Mouse (Mus musculus): ENCODE data around the gene Gpr157. TPM values are rescaled to one million over a fixed set of nuclear protein-coding genes. Genes with fewer than 3 reads are reported as not detected.

The Gpr157 gene
- polyA plus RNA-seq, 1 experiment from 2014 or later: 0.29 TPM

GRCm38 (mm10) chr4:150078646-150079045 is 8.5 kb upstream of the Gpr157 start:
- no peaks in the 10 kb centered on the region for H3K27me3 ChIP-seq (ENCODE audit: control insufficient read depth, insufficient read depth, low read length)
- H3K4me1 ChIP-seq (ENCODE audit: control insufficient read depth, insufficient read depth, low read length): no peaks in the 10 kb centered on the region
- no peak overlapping the region for H3K27ac ChIP-seq (replicated peaks; ENCODE audit: low read depth, low read length)
- whole genome bisulfite sequencing: 83% methylated on average over 2 of the region's 2 CpGs
- ATAC-seq (ENCODE audit: insufficient number of reproducible peaks, low FRiP score, low TSS enrichment, low read depth): no peak
- no peak overlapping the region for H3K4me2 ChIP-seq (ENCODE audit: low read depth, severe bottlenecking)
- H3K9me3 ChIP-seq (ENCODE audit: control insufficient read depth, low read length): no peaks in the 10 kb centered on the region
- no peaks in the 10 kb centered on the region for H3K36me3 ChIP-seq (ENCODE audit: control insufficient read depth, insufficient read depth, low read length)
- no peak overlapping the region for H3K9ac ChIP-seq (ENCODE audit: low read length)
- no peak for DNase-seq (ENCODE audit: low spot score)
- no peak overlapping the region for H3K4me3 ChIP-seq (ENCODE audit: low read depth, low read length)

GRCm38 (mm10) chr4:150079244-150079643 is 7.9 kb upstream of the Gpr157 start:
- H3K27ac ChIP-seq (replicated peaks; ENCODE audit: low read depth, low read length): no peak overlapping the region
- H3K27me3 ChIP-seq (ENCODE audit: control insufficient read depth, insufficient read depth, low read length): no peaks in the 10 kb centered on the region
- no peaks in the 10 kb centered on the region for H3K9me3 ChIP-seq (ENCODE audit: control insufficient read depth, low read length)
- H3K4me3 ChIP-seq (ENCODE audit: low read depth, low read length): no peak overlapping the region
- DNase-seq (ENCODE audit: low spot score) (no peak), ATAC-seq (ENCODE audit: insufficient number of reproducible peaks, low FRiP score, low TSS enrichment, low read depth) (no peak)
- H3K36me3 ChIP-seq (ENCODE audit: control insufficient read depth, insufficient read depth, low read length): no peaks in the 10 kb centered on the region
- WGBS: 74% methylated on average over 7 of the region's 7 CpGs
- H3K4me2 ChIP-seq (ENCODE audit: low read depth, severe bottlenecking): no peak overlapping the region
- no peaks in the 10 kb centered on the region for H3K4me1 ChIP-seq (ENCODE audit: control insufficient read depth, insufficient read depth, low read length)
- no peak overlapping the region for H3K9ac ChIP-seq (ENCODE audit: low read length)

GRCm38 (mm10) chr4:150080330-150080967 is 6.7 kb upstream of the Gpr157 start:
- DNase-seq (ENCODE audit: low spot score) (no peak), ATAC-seq (ENCODE audit: insufficient number of reproducible peaks, low FRiP score, low TSS enrichment, low read depth) (no peak)
- 89% methylated on average over 11 of the region's 11 CpGs for whole genome bisulfite sequencing
- H3K4me1 ChIP-seq (ENCODE audit: control insufficient read depth, insufficient read depth, low read length): no peaks in the 10 kb centered on the region
- no peak overlapping the region for H3K9ac ChIP-seq (ENCODE audit: low read length)
- H3K9me3 ChIP-seq (ENCODE audit: control insufficient read depth, low read length): no peaks in the 10 kb centered on the region
- H3K4me3 ChIP-seq (ENCODE audit: low read depth, low read length): no peak overlapping the region
- no peak overlapping the region for H3K27ac ChIP-seq (replicated peaks; ENCODE audit: low read depth, low read length)
- H3K27me3 ChIP-seq (ENCODE audit: control insufficient read depth, insufficient read depth, low read length): no peaks in the 10 kb centered on the region
- no peaks in the 10 kb centered on the region for H3K36me3 ChIP-seq (ENCODE audit: control insufficient read depth, insufficient read depth, low read length)
- no peak overlapping the region for H3K4me2 ChIP-seq (ENCODE audit: low read depth, severe bottlenecking)

GRCm38 (mm10) chr4:150085366-150085765 is 1.8 kb upstream of the Gpr157 start:
- Histone ChIP-seq H3K9ac (ENCODE audit: low read length) (no peak overlapping the region), H3K9me3 (ENCODE audit: control insufficient read depth, low read length) (no peaks in the 10 kb centered on the region), H3K4me3 (ENCODE audit: low read depth, low read length) (no peak overlapping the region), H3K4me2 (ENCODE audit: low read depth, severe bottlenecking) (no peak overlapping the region), H3K4me1 (ENCODE audit: control insufficient read depth, insufficient read depth, low read length) (peaks cover 6% of the 10 kb centered on the region; the same call in 1 of the 2 replicates), H3K27me3 (ENCODE audit: control insufficient read depth, insufficient read depth, low read length) (peaks cover 6% of the 10 kb centered on the region), H3K27ac (replicated peaks; ENCODE audit: low read depth, low read length) (no peak overlapping the region), H3K36me3 (ENCODE audit: control insufficient read depth, insufficient read depth, low read length) (no peaks in the 10 kb centered on the region)
- no peak for ATAC-seq (ENCODE audit: insufficient number of reproducible peaks, low FRiP score, low TSS enrichment, low read depth)
- WGBS: 79% methylated on average over 4 of the region's 4 CpGs
- no peak for DNase-seq (ENCODE audit: low spot score)

- DNase-seq (ENCODE audit: low spot score) (no peak), ATAC-seq (ENCODE audit: insufficient number of reproducible peaks, low FRiP score, low TSS enrichment, low read depth) (no peak)
- Histone ChIP-seq H3K4me3 (ENCODE audit: low read depth, low read length) (peak overlapping the region; percentile 57), H3K27me3 (ENCODE audit: control insufficient read depth, insufficient read depth, low read length) (peaks cover 6% of the 10 kb centered on the region), H3K36me3 (ENCODE audit: control insufficient read depth, insufficient read depth, low read length) (no peaks in the 10 kb centered on the region), H3K4me2 (ENCODE audit: low read depth, severe bottlenecking) (peak overlapping the region; percentile 99), H3K4me1 (ENCODE audit: control insufficient read depth, insufficient read depth, low read length) (peaks cover 6% of the 10 kb centered on the region; the same call in 1 of the 2 replicates), H3K9me3 (ENCODE audit: control insufficient read depth, low read length) (no peaks in the 10 kb centered on the region), H3K27ac (replicated peaks; ENCODE audit: low read depth, low read length) (no peak overlapping the region), H3K9ac (ENCODE audit: low read length) (no peak overlapping the region)
- 2% methylated on average over 7 of the region's 7 CpGs for WGBS
These were observed 364 bp upstream of the Gpr157 start for GRCm38 (mm10) chr4:150086841-150087160.

- 14% methylated on average over 29 of the region's 29 CpGs for WGBS
- peak overlapping the region; percentile 57 for H3K4me3 ChIP-seq (ENCODE audit: low read depth, low read length)
- no peak for ATAC-seq (ENCODE audit: insufficient number of reproducible peaks, low FRiP score, low TSS enrichment, low read depth)
- H3K9me3 ChIP-seq (ENCODE audit: control insufficient read depth, low read length): no peaks in the 10 kb centered on the region
- H3K9ac ChIP-seq (ENCODE audit: low read length): peak overlapping the region; percentile 56
- H3K36me3 ChIP-seq (ENCODE audit: control insufficient read depth, insufficient read depth, low read length): no peaks in the 10 kb centered on the region
- H3K27ac ChIP-seq (replicated peaks; ENCODE audit: low read depth, low read length): no peak overlapping the region
- no peak for DNase-seq (ENCODE audit: low spot score)
- H3K4me2 ChIP-seq (ENCODE audit: low read depth, severe bottlenecking): peak overlapping the region; percentile 99
- peaks cover 6% of the 10 kb centered on the region; the same call in 1 of the 2 replicates for H3K4me1 ChIP-seq (ENCODE audit: control insufficient read depth, insufficient read depth, low read length)
- H3K27me3 ChIP-seq (ENCODE audit: control insufficient read depth, insufficient read depth, low read length): peaks cover 6% of the 10 kb centered on the region
These were observed 845 bp downstream of the Gpr157 start for GRCm38 (mm10) chr4:150087890-150088530.

GRCm38 (mm10) chr4:150089121-150089520 is 2.0 kb downstream of the Gpr157 start:
- Histone ChIP-seq H3K27me3 (ENCODE audit: control insufficient read depth, insufficient read depth, low read length) (peaks cover 6% of the 10 kb centered on the region), H3K4me1 (ENCODE audit: control insufficient read depth, insufficient read depth, low read length) (peaks cover 12% of the 10 kb centered on the region), H3K9ac (ENCODE audit: low read length) (no peak overlapping the region), H3K4me3 (ENCODE audit: low read depth, low read length) (no peak overlapping the region), H3K9me3 (ENCODE audit: control insufficient read depth, low read length) (no peaks in the 10 kb centered on the region), H3K4me2 (ENCODE audit: low read depth, severe bottlenecking) (no peak overlapping the region), H3K27ac (replicated peaks; ENCODE audit: low read depth, low read length) (no peak overlapping the region), H3K36me3 (ENCODE audit: control insufficient read depth, insufficient read depth, low read length) (no peaks in the 10 kb centered on the region)
- DNase-seq (ENCODE audit: low spot score) (no peak), ATAC-seq (ENCODE audit: insufficient number of reproducible peaks, low FRiP score, low TSS enrichment, low read depth) (no peak)
- WGBS: 74% methylated on average over 10 of the region's 10 CpGs

GRCm38 (mm10) chr4:150091887-150092582 is 4.9 kb downstream of the Gpr157 start:
- Histone ChIP-seq H3K27ac (replicated peaks; ENCODE audit: low read depth, low read length) (no peak overlapping the region), H3K4me3 (ENCODE audit: low read depth, low read length) (no peak overlapping the region), H3K36me3 (ENCODE audit: control insufficient read depth, insufficient read depth, low read length) (no peaks in the 10 kb centered on the region), H3K4me1 (ENCODE audit: control insufficient read depth, insufficient read depth, low read length) (peaks cover 15% of the 10 kb centered on the region), H3K27me3 (ENCODE audit: control insufficient read depth, insufficient read depth, low read length) (peaks cover 6% of the 10 kb centered on the region), H3K9me3 (ENCODE audit: control insufficient read depth, low read length) (no peaks in the 10 kb centered on the region), H3K4me2 (ENCODE audit: low read depth, severe bottlenecking) (no peak overlapping the region), H3K9ac (ENCODE audit: low read length) (no peak overlapping the region)
- DNase-seq (ENCODE audit: low spot score) (peak; percentile 60), ATAC-seq (ENCODE audit: insufficient number of reproducible peaks, low FRiP score, low TSS enrichment, low read depth) (no peak)
- 84% methylated on average over 18 of the region's 18 CpGs for WGBS

Data from limb, embryonic 11.5 days (tissue).